Mouse (Mus musculus): ENCODE data around the gene Col4a4. TPM values are rescaled to one million over a fixed set of nuclear protein-coding genes. Genes with fewer than 3 reads are reported as not detected.

The Col4a4 gene
- total RNA-seq, 2 experiments from 2014 or later, result 13.3 to 15.1 TPM

GRCm38 (mm10) chr1:82585981-82586380 is 668 bp downstream of the Col4a4 start:
- intact Hi-C loops (cut with DNase I), result no loop called here
- no peak for DNase-seq

GRCm38 (mm10) chr1:82578320-82578719 is 8.3 kb downstream of the Col4a4 start:
- DNase-seq, result peak; percentile 5 to 17
- intact Hi-C loops (cut with DNase I), result no loop called here

- peak; percentile 67 to 69 for DNase-seq
- intact Hi-C loops (cut with DNase I), result no loop called here
Observed at GRCm38 (mm10) chr1:82577915-82578314, 8.7 kb downstream of the Col4a4 start.

GRCm38 (mm10) chr1:82577339-82577738 is 9.3 kb downstream of the Col4a4 start:
- intact Hi-C loops (cut with DNase I), result no loop called here
- DNase-seq, result no peak

- intact Hi-C loops (cut with DNase I), result no loop called here
- no peak for DNase-seq
Observed at GRCm38 (mm10) chr1:82576182-82576581, 10.5 kb downstream of the Col4a4 start.

- intact Hi-C loops (cut with DNase I), result no loop called here
- no peak for DNase-seq
Observed at GRCm38 (mm10) chr1:82575681-82576080, 11.0 kb downstream of the Col4a4 start.

- intact Hi-C loops (cut with DNase I), result loop anchor here (5.0 kb wide), 1 partner anchor 71 kb away; no protein-coding TSS in a partner anchor
- DNase-seq, result no peak
Observed at GRCm38 (mm10) chr1:82571758-82572157, 14.9 kb downstream of the Col4a4 start.

GRCm38 (mm10) chr1:82569405-82569804 is 17.2 kb downstream of the Col4a4 start:
- intact Hi-C loops (cut with DNase I), result no loop called here
- DNase-seq, result no peak

GRCm38 (mm10) chr1:82560223-82560622 is 26.4 kb downstream of the Col4a4 start:
- DNase-seq, result no peak
- intact Hi-C loops (cut with DNase I), result no loop called here

- intact Hi-C loops (cut with DNase I), result loop anchor here (5.0 kb wide), 1 partner anchor 87 kb away; no protein-coding TSS in a partner anchor
- no peak for DNase-seq
Observed at GRCm38 (mm10) chr1:82554889-82555288, 31.8 kb downstream of the Col4a4 start.

- DNase-seq, result peak; percentile 20 to 33
Observed at GRCm38 (mm10) chr1:82554443-82554850, 32.2 kb downstream of the Col4a4 start.

GRCm38 (mm10) chr1:82545199-82545960 is 41.3 kb downstream of the Col4a4 start:
- intact Hi-C loops (cut with DNase I), result no loop called here

More at GRCm38 (mm10) chr1:82554443-82554850, 32.2 kb downstream of the Col4a4 start:
- intact Hi-C loops (cut with DNase I), result no loop called here

GRCm38 (mm10) chr1:82544419-82545185 is 42.0 kb downstream of the Col4a4 start:
- intact Hi-C loops (cut with DNase I), result no loop called here
- no peak for DNase-seq

More at GRCm38 (mm10) chr1:82545199-82545960, 41.3 kb downstream of the Col4a4 start:
- DNase-seq, result no peak

- DNase-seq, result no peak
- intact Hi-C loops (cut with DNase I), result no loop called here
Observed at GRCm38 (mm10) chr1:82543934-82544333, 42.7 kb downstream of the Col4a4 start.

GRCm38 (mm10) chr1:82540056-82540455 is 46.6 kb downstream of the Col4a4 start:
- no peak for DNase-seq
- intact Hi-C loops (cut with DNase I), result no loop called here

- intact Hi-C loops (cut with DNase I), result no loop called here
- no peak for DNase-seq
Observed at GRCm38 (mm10) chr1:82537848-82538247, 48.8 kb downstream of the Col4a4 start.

GRCm38 (mm10) chr1:82536515-82537174 is 50.0 kb downstream of the Col4a4 start:
- no peak for DNase-seq

GRCm38 (mm10) chr1:82527931-82528330 is 58.7 kb downstream of the Col4a4 start:
- intact Hi-C loops (cut with DNase I), result no loop called here
- no peak for DNase-seq

More at GRCm38 (mm10) chr1:82536515-82537174, 50.0 kb downstream of the Col4a4 start:
- intact Hi-C loops (cut with DNase I), result no loop called here

- no peak for DNase-seq
- intact Hi-C loops (cut with DNase I), result no loop called here
Observed at GRCm38 (mm10) chr1:82491954-82492353, 94.7 kb downstream of the Col4a4 start.

- intact Hi-C loops (cut with DNase I), result no loop called here
- DNase-seq, result no peak
Observed at GRCm38 (mm10) chr1:82486371-82486770, 100.3 kb downstream of the Col4a4 start.

- intact Hi-C loops (cut with DNase I), result no loop called here
- no peak for DNase-seq
Observed at GRCm38 (mm10) chr1:82482371-82482770, 104.3 kb downstream of the Col4a4 start.

Measured in heart, postnatal 14 days (tissue).